Mouse (Mus musculus) right cerebral cortex, postnatal 10 days (tissue): ENCODE measurements around the gene Nkx1-2.

Experiments
- DNase-seq, 2 experiments: peaks; one replicate each; pipeline ENCODE4 v3.0.0; 2021; ENCODE audit warnings: low spot score in 2 of 2

Gene Nkx1-2

GRCm38 (mm10) chr7:132565831-132566230, 33.6 kb downstream of the Nkx1-2 start:
- no peak for DNase-seq

GRCm38 (mm10) chr7:132559138-132559766, 40.2 kb downstream of the Nkx1-2 start:
- DNase-seq: no peak

GRCm38 (mm10) chr7:132558141-132558736, 41.2 kb downstream of the Nkx1-2 start:
- DNase-seq: no peak

- no peak for DNase-seq
Observed at GRCm38 (mm10) chr7:132556575-132556974, 42.9 kb downstream of the Nkx1-2 start.

- DNase-seq: no peak
Observed at GRCm38 (mm10) chr7:132555911-132556310, 43.5 kb downstream of the Nkx1-2 start.

GRCm38 (mm10) chr7:132554091-132554490, 45.3 kb downstream of the Nkx1-2 start:
- DNase-seq: no peak

- peak; percentile 96 to 98 for DNase-seq
Observed at GRCm38 (mm10) chr7:132551351-132552126, 47.9 kb downstream of the Nkx1-2 start.

GRCm38 (mm10) chr7:132547126-132547525, 52.3 kb downstream of the Nkx1-2 start:
- no peak for DNase-seq
